Mouse (Mus musculus) small intestine, adult 2 months (tissue): ENCODE measurements around the gene Rlbp1. TPM values are rescaled to one million over a fixed set of nuclear protein-coding genes. Genes with fewer than 3 reads are reported as not detected.

Experiments used
- H3K27ac ChIP-seq: fragments of 200-500 bp; 2 replicates; pipeline ENCODE4 v1.5.1; 2012; ENCODE audit warnings: low read depth, low read length, control low read depth, inconsistent platforms; ENCODE audit not compliant: insufficient read depth
- H3K27me3 ChIP-seq: fragments of 200-500 bp; 2 replicates; pipeline ENCODE4 v1.6.1; 2012; ENCODE audit warnings: mild to moderate bottlenecking, moderate library complexity, low read length, inconsistent platforms; ENCODE audit not compliant: control insufficient read depth, insufficient read depth
- H3K36me3 ChIP-seq: fragments of 200-500 bp; 2 replicates; pipeline ENCODE4 v1.6.1; 2012; ENCODE audit warnings: mild to moderate bottlenecking, low read length, control low read depth, inconsistent platforms; ENCODE audit not compliant: control insufficient read depth, insufficient read depth
- H3K4me1 ChIP-seq: fragments of 200-500 bp; 2 replicates; pipeline ENCODE4 v1.6.1; 2012; ENCODE audit warnings: low read length, inconsistent platforms, mixed read lengths; ENCODE audit not compliant: control insufficient read depth, insufficient read depth, insufficient read length
- H3K4me3 ChIP-seq: fragments of 200-500 bp; 2 replicates; pipeline ENCODE4 v1.5.1; 2012; ENCODE audit warnings: low read depth, mild to moderate bottlenecking, control low read depth, inconsistent platforms, low read length, moderate library complexity
- CTCF ChIP-seq: fragments of 200-500 bp; IDR thresholded peaks from 2 replicates; pipeline ENCODE4 v1.5.1; 2012; ENCODE audit warnings: low read depth, mild to moderate bottlenecking, control low read depth, inconsistent platforms, low read length, moderate library complexity, mixed read lengths; ENCODE audit not compliant: insufficient replicate concordance, insufficient read length; ENCODE audit errors: extremely low read depth
- POLR2A ChIP-seq: fragments of 200-500 bp; IDR thresholded peaks from 2 replicates; pipeline ENCODE4 v1.6.1; 2012; ENCODE audit warnings: low read depth, mild to moderate bottlenecking, control low read depth, inconsistent platforms, low read length, moderate library complexity
- WGBS: fragments of 180-500 bp; shearing (Covaris S2); methylation state at CpG from one replicate; pipeline ENCODE4 v1.1.7; 2018; 5-methylcytosine and 5-hydroxymethylcytosine counted together
- polyA plus RNA-seq: library from polyadenylated mRNA; depleted of rRNA; stranded (reverse); fragments of >200 nt; gene quantifications from 2 replicates; pipeline ENCODE4 v1.2.3, GENCODE M21; 2012; rRNA removed

The Rlbp1 gene
- not detected in 2 replicates for polyA plus RNA-seq

DNA sequence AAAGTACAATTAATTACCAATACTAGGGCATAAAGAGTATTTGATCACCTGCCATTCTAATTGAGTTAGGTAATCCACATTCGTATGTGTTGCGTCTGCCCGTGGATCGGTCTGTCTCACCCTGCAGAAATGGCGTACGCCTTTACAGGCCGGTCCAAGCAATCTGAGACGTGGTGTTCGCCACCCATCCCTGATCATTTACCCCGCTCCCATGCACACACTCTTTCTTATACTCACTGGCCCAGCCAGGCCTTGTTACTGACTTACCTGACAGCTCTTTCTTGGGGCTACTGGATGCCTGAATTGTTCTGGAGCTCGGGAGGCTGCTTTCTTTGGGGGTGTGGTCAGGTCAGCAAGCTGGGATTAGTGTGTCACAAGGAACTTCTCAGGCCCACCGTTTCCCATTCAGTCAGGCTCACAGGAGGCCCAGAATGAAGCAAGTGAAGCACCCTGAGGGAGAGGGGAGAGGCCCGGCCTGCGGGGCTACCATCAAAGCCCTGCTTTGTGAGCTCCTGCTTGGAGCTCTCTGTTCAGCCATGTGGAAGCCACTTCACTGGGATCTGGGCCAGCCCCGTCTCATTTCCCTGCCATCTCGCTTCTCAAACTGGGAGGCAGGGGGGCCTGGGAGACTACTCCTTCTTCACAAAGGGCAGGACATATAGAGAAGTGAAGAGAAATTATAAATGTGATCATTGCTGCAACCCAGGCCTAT lies at the start of gene Rlbp1:
TSS of gene Rlbp1 (minus strand) at position 627 of the 712 bp plus-strand sequence.
- Histone ChIP-seq H3K36me3 (no peaks in the 10 kb centered on the region), H3K27me3 (no peaks in the 10 kb centered on the region), H3K4me1 (no peaks in the 10 kb centered on the region; the same call in 1 of the 2 replicates), H3K4me3 (no peak within 1 kb of the TSS), H3K27ac (no peak within 1 kb of the TSS)
- TF ChIP-seq POLR2A: no peak
- WGBS: 74% methylated on average over 16 of the region's 16 CpGs

DNA sequence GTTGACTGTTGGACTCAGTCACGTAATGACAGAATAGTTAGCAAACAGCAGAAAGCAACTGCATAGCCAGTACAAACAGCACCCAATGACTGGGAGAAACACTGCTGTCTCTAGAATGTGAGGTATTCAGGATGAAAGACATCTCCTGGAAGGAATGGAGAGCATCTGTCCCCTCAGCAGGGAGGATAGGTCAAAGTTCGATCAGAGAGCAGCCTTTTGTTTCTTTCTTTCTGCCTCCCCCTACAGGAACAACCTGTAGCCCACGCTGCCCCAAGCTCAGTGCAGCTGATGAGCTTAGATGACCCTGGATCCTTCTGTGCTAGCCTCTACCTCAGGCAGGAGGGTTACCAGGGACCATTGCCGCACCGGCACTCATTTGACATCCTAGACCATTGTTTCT lies 41.4 kb upstream of the Rlbp1 start:
- no peak overlapping the region for H3K27ac ChIP-seq
- 74% methylated on average over 5 of the region's 5 CpGs for WGBS
- H3K36me3 ChIP-seq: no peaks in the 10 kb centered on the region
- H3K4me1 ChIP-seq: no peaks in the 10 kb centered on the region
- H3K27me3 ChIP-seq: no peaks in the 10 kb centered on the region
- no peak overlapping the region for H3K4me3 ChIP-seq
- TF ChIP-seq POLR2A (no peak), CTCF (no peak)

DNA sequence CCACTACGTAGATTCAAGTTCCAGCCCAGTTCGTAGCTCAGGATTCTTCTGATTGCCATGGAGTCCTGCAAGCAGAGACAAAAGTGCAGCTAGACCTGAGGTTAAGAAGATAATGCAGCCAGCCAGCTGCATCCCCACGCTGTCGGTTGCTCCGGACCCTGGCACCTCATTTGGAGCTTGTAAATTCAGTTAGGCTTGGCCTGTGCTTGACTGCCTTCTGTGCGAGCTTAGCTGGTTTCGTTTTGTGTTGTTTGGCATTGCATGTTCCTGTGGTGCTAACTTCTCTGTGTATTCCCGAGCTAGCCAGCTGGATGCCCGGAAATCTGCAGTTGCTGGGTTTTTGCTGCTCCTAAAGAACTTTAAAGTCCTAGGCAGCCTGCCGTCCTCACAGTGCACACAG lies 39.0 kb upstream of the Rlbp1 start:
- Histone ChIP-seq H3K4me3 (no peak overlapping the region), H3K27me3 (no peaks in the 10 kb centered on the region)

DNA sequence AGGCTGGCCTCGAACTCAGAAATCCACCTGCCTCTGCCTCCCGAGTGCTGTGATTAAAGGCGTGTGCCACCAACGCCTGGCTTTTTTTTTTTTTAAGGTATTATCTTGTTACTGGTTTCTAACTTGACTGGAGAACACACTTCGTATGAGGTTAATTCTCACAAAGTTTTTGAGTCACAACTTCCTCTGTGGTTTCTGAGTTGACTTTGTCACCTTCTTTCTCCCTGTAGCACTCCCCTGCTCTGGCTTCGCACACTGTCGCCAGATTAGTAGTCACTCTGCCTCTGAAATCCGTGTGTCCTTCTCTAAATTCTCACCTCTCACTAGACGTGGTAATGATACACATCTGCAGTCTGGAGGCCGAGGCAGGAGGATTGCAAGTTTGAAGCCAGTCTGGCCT lies 36.0 kb upstream of the Rlbp1 start:
- H3K36me3 ChIP-seq: 0 out of 2 replicates have a peak, but pooled peaks cover under 1% of the 10 kb centered on the region

More for the DNA sequence above, 39.0 kb upstream of the Rlbp1 start:
- TF ChIP-seq POLR2A (no peak), CTCF (no peak)
- WGBS: 92% methylated on average over 10 of the region's 10 CpGs
- Histone ChIP-seq H3K36me3 (no peaks in the 10 kb centered on the region), H3K27ac (no peak overlapping the region), H3K4me1 (no peaks in the 10 kb centered on the region)

DNA sequence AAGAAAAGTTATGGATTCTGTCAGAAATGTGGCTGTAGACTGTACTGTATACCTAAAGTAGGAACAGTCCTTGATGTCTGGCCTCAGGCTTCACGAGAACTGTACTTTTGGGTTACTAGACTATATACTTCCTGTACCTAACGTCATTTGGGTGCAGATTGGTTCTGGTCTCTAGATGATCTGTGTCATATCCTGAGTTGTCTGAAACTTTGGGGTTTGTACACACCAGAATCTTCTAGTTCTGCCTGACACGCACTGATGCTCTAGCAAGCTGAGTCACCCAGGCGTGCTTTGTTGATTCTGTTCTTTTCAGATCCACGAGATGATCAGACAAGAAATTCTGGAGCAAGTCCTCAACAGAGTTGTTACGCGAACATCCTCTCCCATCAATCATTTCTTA lies 33.1 kb upstream of the Rlbp1 start:
- Histone ChIP-seq H3K27ac (no peak overlapping the region), H3K4me1 (no peaks in the 10 kb centered on the region), H3K36me3 (0 out of 2 replicates have a peak, but pooled peaks cover 2% of the 10 kb centered on the region), H3K27me3 (no peaks in the 10 kb centered on the region), H3K4me3 (no peak overlapping the region)
- TF ChIP-seq POLR2A: no peak
- TF ChIP-seq CTCF: no peak
- 88% methylated on average over 7 of the region's 7 CpGs for WGBS

More for the DNA sequence above, 36.0 kb upstream of the Rlbp1 start:
- no peak overlapping the region for H3K27ac ChIP-seq
- no peak overlapping the region for H3K4me3 ChIP-seq
- no peaks in the 10 kb centered on the region for H3K4me1 ChIP-seq
- no peaks in the 10 kb centered on the region for H3K27me3 ChIP-seq
- WGBS: 83% methylated on average over 10 of the region's 10 CpGs
- TF ChIP-seq POLR2A: no peak
- no peak for TF ChIP-seq CTCF

DNA sequence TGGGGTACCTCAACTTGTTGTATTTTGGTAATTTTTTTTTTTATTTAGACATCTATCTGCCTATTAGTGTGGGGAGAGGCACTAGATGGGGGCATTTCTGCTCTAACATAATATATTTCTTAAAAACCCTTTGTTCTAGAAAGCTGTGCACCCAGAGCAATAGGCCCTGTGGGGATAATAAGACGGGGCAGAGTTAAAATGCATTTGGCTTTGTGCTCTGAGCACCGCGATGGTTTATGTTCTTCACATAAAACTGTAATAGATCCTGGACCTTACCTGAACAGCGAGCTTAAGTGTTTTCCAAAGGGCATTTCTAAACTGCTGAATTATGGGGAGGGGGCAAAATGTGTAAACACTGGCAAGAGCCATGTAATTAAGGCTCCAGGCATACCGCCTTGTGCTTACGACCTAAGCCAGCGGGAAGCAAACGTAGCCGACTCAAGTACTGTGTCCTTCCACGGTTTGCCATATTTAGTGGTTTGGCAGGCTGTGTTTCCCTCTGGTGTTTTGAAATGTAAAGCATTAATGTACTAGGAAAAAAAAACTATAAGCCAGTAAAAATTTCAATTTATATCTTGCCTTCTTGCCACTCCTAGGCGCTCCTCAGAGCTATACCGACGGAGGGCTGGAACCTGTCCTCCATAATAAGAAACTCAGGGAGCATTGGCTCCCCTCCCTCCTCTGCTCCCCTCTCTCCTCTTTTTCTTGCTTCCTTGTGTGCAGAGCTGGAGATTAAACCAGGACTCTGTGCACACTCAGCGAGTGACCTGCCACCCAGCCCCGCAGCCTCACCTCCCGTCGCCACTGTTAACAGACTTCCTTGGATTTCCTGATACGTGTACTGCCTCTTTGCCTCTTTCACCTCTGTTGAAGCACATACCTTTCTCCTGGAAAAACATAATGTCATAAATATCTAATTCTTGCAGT lies 27.9 kb upstream of the Rlbp1 start:
- TF ChIP-seq CTCF: no peak
- no peak for TF ChIP-seq POLR2A
- 90% methylated on average over 18 of the region's 18 CpGs for WGBS
- Histone ChIP-seq H3K36me3 (0 out of 2 replicates have a peak, but pooled peaks cover 2% of the 10 kb centered on the region), H3K27ac (no peak overlapping the region), H3K27me3 (no peaks in the 10 kb centered on the region), H3K4me3 (no peak overlapping the region), H3K4me1 (no peaks in the 10 kb centered on the region)

DNA sequence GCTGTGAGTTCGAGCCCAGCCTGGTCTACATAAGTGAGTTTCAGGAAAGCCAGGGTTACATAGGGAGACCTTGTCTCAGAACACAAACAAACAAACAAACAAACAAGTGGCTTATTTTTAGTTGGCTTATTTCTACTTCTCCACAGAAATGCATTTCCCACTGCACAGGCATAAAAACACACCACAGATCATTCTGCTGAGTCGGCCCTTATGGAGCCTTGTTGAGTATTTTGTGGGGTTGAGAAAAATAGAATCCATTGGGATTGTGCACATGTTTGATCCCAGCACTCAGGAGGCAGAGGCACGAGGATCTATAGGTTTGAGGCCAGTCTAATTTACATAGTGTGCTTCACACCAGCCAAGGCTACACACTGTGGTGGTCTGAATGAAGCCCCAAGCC lies 13.4 kb upstream of the Rlbp1 start:
- Histone ChIP-seq H3K36me3 (no peaks in the 10 kb centered on the region), H3K4me3 (no peak overlapping the region), H3K27ac (no peak overlapping the region), H3K4me1 (no peaks in the 10 kb centered on the region), H3K27me3 (no peaks in the 10 kb centered on the region)
- TF ChIP-seq CTCF (no peak), POLR2A (no peak)
- WGBS: 85% methylated on average over 3 of the region's 3 CpGs
